Mouse (Mus musculus): ENCODE measurements around the gene 4930503B20Rik.

GRCm38 (mm10) chr3:146611821-146612220 is 39.3 kb downstream of the 4930503B20Rik start:
- no peak for TF ChIP-seq POLR2A (IDR thresholded peaks at IDR 0.05; ENCODE audit: low read depth, low read length)
- TF ChIP-seq CTCF (IDR thresholded peaks at IDR 0.05; ENCODE audit: extremely low read depth, insufficient read depth, insufficient read length, insufficient replicate concordance): no peak

All from spleen, adult 2 months (tissue).